Mouse (Mus musculus): ENCODE data around the gene Oxsr1.

DNA sequence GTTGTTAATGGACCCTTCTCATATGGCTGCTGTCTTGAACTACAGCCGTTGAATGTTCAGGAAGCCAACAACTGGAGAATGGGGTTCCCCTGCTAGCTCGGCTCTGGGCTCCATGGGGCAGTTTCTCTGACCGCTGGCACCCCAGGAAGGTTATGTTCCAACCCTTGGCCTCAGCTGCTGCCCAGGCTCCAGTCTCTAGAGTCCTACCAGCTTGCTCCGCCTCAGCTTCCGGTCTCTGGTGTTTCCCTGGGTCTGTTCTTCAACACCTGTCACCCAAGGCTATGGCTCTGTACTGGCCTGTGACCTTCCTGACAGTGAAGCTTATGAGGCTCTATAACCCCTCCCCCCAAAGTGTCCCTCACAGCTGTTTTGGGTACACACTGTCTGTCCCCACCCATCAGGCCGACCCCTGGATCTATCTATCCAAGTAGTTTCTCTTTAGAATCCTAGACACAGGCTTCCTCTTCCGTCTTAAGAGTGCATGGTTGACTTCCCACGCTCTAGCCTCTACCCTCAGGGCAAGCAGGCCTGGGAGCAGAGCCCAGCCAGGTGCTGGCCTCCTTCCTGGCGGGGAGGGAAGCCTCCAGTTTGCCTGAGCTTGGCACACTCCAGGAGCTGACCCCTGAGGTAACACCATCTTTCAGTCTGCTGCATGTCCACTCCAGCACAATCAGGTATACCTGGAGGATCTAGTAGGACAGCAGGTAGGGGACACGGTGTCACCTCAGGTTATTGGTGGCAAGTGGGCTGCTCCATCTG is 28.9 kb upstream of the Oxsr1 start:
- TF ChIP-seq EP300 (IDR thresholded peaks at IDR 0.05; ENCODE audit: insufficient read depth, low read depth, low read length) (no peak), CTCF (IDR thresholded peaks at IDR 0.05) (no peak), POLR2A (IDR thresholded peaks at IDR 0.05; ENCODE audit: insufficient read depth, low read depth, low read length) (no peak)
